Mouse (Mus musculus) liver, embryonic 16.5 days (tissue): ENCODE measurements around the gene Rexo5. TPM values are rescaled to one million over a fixed set of nuclear protein-coding genes. Genes with fewer than 3 reads are reported as not detected.

Experiments
- ATAC-seq: fragments of 200-750 bp; cut with Nextera tagmentation; 2 replicates; pipeline ENCODE4 v1.8.0; 2017; ENCODE audit warnings: low read depth, mild to moderate bottlenecking, moderate number of reproducible peaks, moderate library complexity
- H3K27ac ChIP-seq: fragments of 300-500 bp; sonication (generic); 2 replicates; pipeline ENCODE4 v1.5.1; 2014; ENCODE audit warnings: mild to moderate bottlenecking, low read length
- H3K27me3 ChIP-seq: fragments of 300-500 bp; sonication (generic); 2 replicates; pipeline ENCODE4 v1.6.1; 2014; ENCODE audit warnings: low read depth, low read length, mixed read lengths; ENCODE audit not compliant: control insufficient read depth, insufficient read depth
- H3K36me3 ChIP-seq: fragments of 300-500 bp; sonication (generic); 2 replicates; pipeline ENCODE4 v1.6.1; 2014; ENCODE audit warnings: mild to moderate bottlenecking; ENCODE audit not compliant: control insufficient read depth, insufficient read depth
- H3K4me1 ChIP-seq: fragments of 300-500 bp; sonication (generic); 2 replicates; pipeline ENCODE4 v1.6.1; 2014; ENCODE audit warnings: low read depth, low read length, mixed read lengths; ENCODE audit not compliant: control insufficient read depth
- H3K4me2 ChIP-seq: fragments of 300-500 bp; sonication (generic); 2 replicates; pipeline ENCODE4 v1.6.1; 2014; ENCODE audit warnings: low read depth, low read length, mixed read lengths
- H3K4me3 ChIP-seq: fragments of 300-500 bp; sonication (generic); 2 replicates; pipeline ENCODE4 v1.5.1; 2014; ENCODE audit warnings: low read depth, mild to moderate bottlenecking, low read length
- H3K9ac ChIP-seq: fragments of 300-500 bp; sonication (generic); 2 replicates; pipeline ENCODE4 v1.6.1; 2014; ENCODE audit warnings: low read depth, low read length
- H3K9me3 ChIP-seq: fragments of 300-500 bp; sonication (generic); replicated peaks from 2 replicates; pipeline ENCODE4 v1.6.1; 2016; ENCODE audit warnings: low read length; ENCODE audit not compliant: control insufficient read depth
- WGBS: fragments of 180-500 bp; shearing (Covaris S2); extraction: QIAGEN DNeasy Blood & Tissue Kit; methylation state at CpG from one replicate; pipeline ENCODE4 v1.1.7; 2014; ENCODE audit not compliant: insufficient replicate concordance; 5-methylcytosine and 5-hydroxymethylcytosine counted together
- polyA plus RNA-seq: library from polyadenylated mRNA; unstranded; fragments of >200 nt; fragmentation: Nextera tagmentation; extraction: Ambion mirVana; gene quantifications from 2 replicates; pipeline ENCODE4 v1.2.1, GENCODE M21; 2015

Rexo5 gene
- polyA plus RNA-seq, 1 experiment from 2014 or later, result 11.9 TPM

DNA sequence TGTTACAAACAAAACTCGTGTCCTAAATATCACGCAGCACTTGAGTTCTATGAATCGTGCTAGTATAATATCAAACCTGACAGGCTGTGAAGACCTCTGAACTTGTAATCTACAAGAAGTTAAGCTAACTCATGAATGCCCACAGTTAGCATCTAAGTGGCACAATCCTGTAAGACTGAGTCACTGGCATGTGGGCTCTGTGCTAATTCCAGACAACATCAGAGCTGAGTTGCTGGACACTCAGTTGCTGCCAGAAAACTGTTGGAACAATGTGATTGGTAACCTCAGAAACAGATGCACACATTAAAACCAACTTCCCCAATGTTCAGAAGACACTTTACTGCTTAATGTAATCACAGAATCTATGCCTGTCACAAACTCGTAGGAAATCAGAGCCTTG, 94.1 kb downstream of the Rexo5 start:
- Histone ChIP-seq H3K9ac (no peak overlapping the region), H3K4me3 (no peak overlapping the region), H3K27ac (no peak overlapping the region), H3K4me2 (no peak overlapping the region), H3K9me3 (no peaks in the 10 kb centered on the region), H3K27me3 (no peaks in the 10 kb centered on the region), H3K4me1 (no peaks in the 10 kb centered on the region), H3K36me3 (no peaks in the 10 kb centered on the region)
- 61% methylated on average over 4 of the region's 4 CpGs for WGBS
- no peak for ATAC-seq

DNA sequence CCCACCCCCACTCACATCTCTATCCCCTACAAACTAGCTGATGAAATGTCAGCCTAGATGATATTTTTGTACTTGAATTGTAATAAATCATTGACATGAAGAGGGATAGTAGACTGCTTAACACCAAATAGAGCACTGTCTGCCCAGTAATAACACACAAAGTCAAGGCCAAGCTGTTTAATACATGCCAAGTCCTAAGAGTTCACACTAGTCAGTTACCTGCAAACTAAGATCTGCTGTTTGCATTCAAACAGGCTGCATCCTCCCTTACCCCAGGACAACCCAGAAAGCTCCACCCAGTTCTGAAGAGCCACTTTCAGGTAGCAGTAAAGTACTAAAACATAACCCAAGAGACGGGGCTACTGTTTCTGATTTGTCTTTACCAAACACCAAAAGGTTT, 98.4 kb downstream of the Rexo5 start:
- H3K9ac ChIP-seq, result no peak overlapping the region
- 75% methylated on average over 1 of the region's 1 CpGs for WGBS
- no peak overlapping the region for H3K4me2 ChIP-seq
- no peaks in the 10 kb centered on the region for H3K9me3 ChIP-seq
- no peak overlapping the region for H3K4me3 ChIP-seq
- no peaks in the 10 kb centered on the region for H3K27me3 ChIP-seq
- no peaks in the 10 kb centered on the region for H3K36me3 ChIP-seq
- H3K27ac ChIP-seq, result no peak overlapping the region
- H3K4me1 ChIP-seq, result peaks cover 13% of the 10 kb centered on the region
- no peak for ATAC-seq

- WGBS, result 47% methylated on average over 4 of the region's 4 CpGs
- no peak for ATAC-seq
These were observed 98.9 kb downstream of the Rexo5 start for GRCm38 (mm10) chr7:119892742-119893141.

GRCm38 (mm10) chr7:119894818-119895544, 101.2 kb downstream of the Rexo5 start:
- WGBS, result under 1% methylated on average over 15 of the region's 15 CpGs
- peak; percentile 17; the same call in 1 of the 2 replicates for ATAC-seq
- Histone ChIP-seq H3K9ac (peak overlapping the region; percentile 86), H3K4me2 (peak overlapping the region; percentile 93), H3K9me3 (no peaks in the 10 kb centered on the region), H3K4me1 (peaks cover 17% of the 10 kb centered on the region), H3K4me3 (peak overlapping the region; percentile 81), H3K36me3 (no peaks in the 10 kb centered on the region), H3K27me3 (no peaks in the 10 kb centered on the region), H3K27ac (no peak overlapping the region; the same call in 1 of the 2 replicates)

More at GRCm38 (mm10) chr7:119892742-119893141, 98.9 kb downstream of the Rexo5 start:
- no peaks in the 10 kb centered on the region for H3K9me3 ChIP-seq
- H3K27ac ChIP-seq, result no peak overlapping the region
- peaks cover 17% of the 10 kb centered on the region for H3K4me1 ChIP-seq
- H3K4me2 ChIP-seq, result no peak overlapping the region
- H3K9ac ChIP-seq, result no peak overlapping the region
- H3K4me3 ChIP-seq, result no peak overlapping the region
- no peaks in the 10 kb centered on the region for H3K27me3 ChIP-seq
- no peaks in the 10 kb centered on the region for H3K36me3 ChIP-seq

- Histone ChIP-seq H3K36me3 (no peaks in the 10 kb centered on the region), H3K9ac (peak within 1 kb of the TSS; percentile 86), H3K27me3 (no peaks in the 10 kb centered on the region), H3K9me3 (no peaks in the 10 kb centered on the region), H3K4me3 (peak within 1 kb of the TSS; percentile 81), H3K27ac (peak within 1 kb of the TSS; percentile 66), H3K4me2 (peak within 1 kb of the TSS; percentile 93), H3K4me1 (peaks cover 17% of the 10 kb centered on the region)
- ATAC-seq, result peak; percentile 97
- under 1% methylated on average over 61 of the region's 63 CpGs for WGBS
These were observed 102.1 kb downstream of the Rexo5 start, which contains the start of the genes Lyrm1 and Dcun1d3 for GRCm38 (mm10) chr7:119895639-119896512. TSS of gene Lyrm1 (plus strand) at chr7:119895861. TSS of gene Dcun1d3 (minus strand) at chr7:119896298.

DNA sequence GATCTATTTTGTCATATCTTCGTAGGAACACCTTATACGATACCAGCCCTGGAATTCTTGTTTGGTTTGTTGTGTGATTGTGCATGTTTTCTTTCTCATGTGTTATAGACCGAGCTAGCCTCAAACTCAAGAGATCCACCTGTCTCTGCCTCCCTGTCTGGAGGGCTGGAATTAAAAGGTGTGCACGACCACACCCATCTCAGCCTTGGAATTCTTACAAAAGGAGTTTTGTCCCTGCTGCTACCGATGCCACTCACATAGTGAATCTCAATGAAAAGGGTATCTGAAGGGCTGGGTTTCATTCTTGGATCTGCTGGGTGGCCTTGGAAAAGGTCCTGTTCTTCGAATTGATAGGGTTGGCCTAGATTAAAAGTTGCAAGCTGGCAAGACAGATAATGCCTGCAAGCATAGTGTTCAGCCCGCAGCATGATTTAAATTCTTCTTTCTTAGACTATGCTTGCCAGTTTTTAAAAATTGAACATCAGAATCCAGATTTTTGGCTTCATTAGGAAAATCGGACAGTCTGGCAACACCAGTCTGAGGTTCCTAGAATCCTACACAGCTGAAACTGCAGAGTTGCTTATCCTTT, 103.8 kb downstream of the Rexo5 start:
- Histone ChIP-seq H3K4me1 (peaks cover 17% of the 10 kb centered on the region), H3K9ac (no peak overlapping the region), H3K9me3 (no peaks in the 10 kb centered on the region), H3K27ac (no peak overlapping the region), H3K36me3 (no peaks in the 10 kb centered on the region), H3K4me2 (no peak overlapping the region), H3K27me3 (no peaks in the 10 kb centered on the region), H3K4me3 (no peak overlapping the region)
- 56% methylated on average over 8 of the region's 8 CpGs for WGBS
- no peak for ATAC-seq

- no peaks in the 10 kb centered on the region for H3K27me3 ChIP-seq
- H3K4me2 ChIP-seq, result no peak overlapping the region
- no peaks in the 10 kb centered on the region for H3K9me3 ChIP-seq
- no peaks in the 10 kb centered on the region for H3K36me3 ChIP-seq
- H3K4me1 ChIP-seq, result peaks cover 17% of the 10 kb centered on the region
- WGBS, result 72% methylated on average over 1 of the region's 1 CpGs
- no peak overlapping the region for H3K9ac ChIP-seq
- H3K27ac ChIP-seq, result no peak overlapping the region
- no peak overlapping the region for H3K4me3 ChIP-seq
- no peak for ATAC-seq
These were observed 104.5 kb downstream of the Rexo5 start for GRCm38 (mm10) chr7:119898247-119898856.
